Mouse (Mus musculus): ENCODE data around the gene Fbln1.

DNA sequence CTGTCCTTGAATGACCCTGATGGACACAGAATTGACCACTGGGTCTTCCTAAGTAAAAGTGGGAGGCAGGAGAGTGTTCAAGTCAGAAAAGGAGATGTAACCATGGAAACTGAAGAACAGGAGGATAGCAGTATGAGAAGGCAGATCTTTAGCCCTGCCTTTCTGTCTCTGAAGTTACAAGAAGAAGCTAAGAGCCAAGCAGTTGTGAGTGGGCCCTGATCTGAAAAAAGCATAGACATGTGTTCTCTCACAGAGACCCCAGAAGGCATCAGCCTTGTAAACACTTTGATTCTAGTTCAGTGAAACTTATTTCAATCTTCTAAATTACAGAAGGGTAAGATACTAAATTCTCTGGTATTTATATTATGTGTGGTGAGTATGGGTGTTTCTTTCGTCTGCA, 118.7 kb downstream of the Fbln1 start:
- no peak for TF ChIP-seq POLR2A (IDR thresholded peaks at IDR 0.05; ENCODE audit: extremely low read depth, insufficient read depth, low read length)
- no peak for TF ChIP-seq CTCF (IDR thresholded peaks at IDR 0.05; ENCODE audit: low read depth, low read length)
